ENCODE assay signal across 23 mouse cellular contexts in genomic region chr5:115871153-115871552, GRCm38 (mm10). TPM values are rescaled to one million over a fixed set of nuclear protein-coding genes. Genes with fewer than 3 reads are reported as not detected.
DNase-seq lines count a peak whose midpoint lies in the region; ATAC-seq and TF ChIP-seq lines count a peak whose summit lies in the region.
"Had no signal": no experiment of that assay in that cellular context is flagged by ENCODE, and none has a peak within 500 bp of the region (broad histone marks: within the 10 kb centered on the region; RNA-seq: fewer than 3 reads in every experiment).

No protein-coding gene starts in this region.

- DNase-seq in layer of hippocampus, adult 9-11 months, result peak; percentile 30
- DNase-seq in layer of hippocampus, adult 2 months (ENCODE audit: low spot score in 2 of 2), result no peak
- peak; percentile 44 for DNase-seq in right cerebral cortex, postnatal 25 days
- no peak for DNase-seq in right cerebral cortex, postnatal 36 days (ENCODE audit: low spot score in 2 of 2)
- peak; percentile 50 for DNase-seq in telencephalon, adult 2 months (ENCODE audit: low read depth, low spot score)
- no peak for DNase-seq in midbrain, embryonic 14.5 days
- DNase-seq: adrenal gland, adult 2 months; adrenal gland, postnatal 10 days; adrenal gland, postnatal 25 days; cerebellum, adult 11 months; cerebellum, adult 18-20 months; cerebellum, adult 8-10 months; cerebellum, adult 9-11 months; cerebellum, postnatal 14 days; cerebellum, postnatal 36 days; embryo, embryonic 11 days had no signal

- no peak overlapping the region for H3K4me2 ChIP-seq in midbrain, embryonic 14.5 days (ENCODE audit: low read length)
- H3K4me2 ChIP-seq: embryonic facial prominence, embryonic 13.5 days; embryonic facial prominence, embryonic 15.5 days; forebrain, embryonic 12.5 days had no signal

- H3K4me1 ChIP-seq in midbrain, embryonic 14.5 days (ENCODE audit: control insufficient read depth, insufficient read depth, low read length), result peaks cover 8% of the 10 kb centered on the region
- H3K4me1 ChIP-seq: embryonic facial prominence, embryonic 13.5 days; embryonic facial prominence, embryonic 15.5 days had no signal

- H3K9me3 ChIP-seq in midbrain, embryonic 14.5 days (ENCODE audit: control insufficient read depth, low read length), result no peaks in the 10 kb centered on the region
- H3K9me3 ChIP-seq: embryonic facial prominence, embryonic 13.5 days; embryonic facial prominence, embryonic 15.5 days; forebrain, embryonic 10.5 days; forebrain, embryonic 12.5 days had no signal

- TF ChIP-seq CTCF in layer of hippocampus, adult 2 months (conservative IDR thresholded peaks at IDR 0.05), result no peak

- no peak overlapping the region for H3K27ac ChIP-seq in layer of hippocampus, adult 2 months
- H3K27ac ChIP-seq in midbrain, embryonic 14.5 days (replicated peaks; ENCODE audit: low read depth, low read length), result no peak overlapping the region
- H3K27ac ChIP-seq: embryonic facial prominence, embryonic 13.5 days; embryonic facial prominence, embryonic 15.5 days; forebrain, embryonic 10.5 days; forebrain, embryonic 12.5 days had no signal

- no peak for ATAC-seq in midbrain, embryonic 14.5 days (ENCODE audit: low FRiP score, low TSS enrichment)
- ATAC-seq: forebrain, embryonic 14.5 days; forebrain, embryonic 16.5 days had no signal

- no peak overlapping the region for H3K4me3 ChIP-seq in layer of hippocampus, adult 2 months
- H3K4me3 ChIP-seq in midbrain, embryonic 14.5 days (replicated peaks; ENCODE audit: low read depth, low read length), result no peak overlapping the region
- H3K4me3 ChIP-seq: embryonic facial prominence, embryonic 13.5 days; embryonic facial prominence, embryonic 15.5 days; erythroblast, embryonic 14.5 days; forebrain, embryonic 10.5 days; forebrain, embryonic 12.5 days had no signal

- no peak overlapping the region for H3K9ac ChIP-seq in midbrain, embryonic 14.5 days (replicated peaks; ENCODE audit: low read length)
- H3K9ac ChIP-seq: embryonic facial prominence, embryonic 13.5 days; embryonic facial prominence, embryonic 15.5 days; forebrain, embryonic 12.5 days had no signal

- no peaks in the 10 kb centered on the region for H3K27me3 ChIP-seq in midbrain, embryonic 14.5 days (ENCODE audit: control insufficient read depth, insufficient read depth, low read length)
- H3K27me3 ChIP-seq: embryonic facial prominence, embryonic 13.5 days; embryonic facial prominence, embryonic 15.5 days; forebrain, embryonic 12.5 days had no signal

- WGBS in midbrain, embryonic 14.5 days, result 95% methylated on average over 10 of the region's 10 CpGs

- no peaks in the 10 kb centered on the region for H3K36me3 ChIP-seq in midbrain, embryonic 14.5 days (ENCODE audit: control insufficient read depth, insufficient read depth, low read length)

RNA-seq across cellular contexts. Expression of gene Cit, which starts 26.1 kb away (rescaled TPM):
- total RNA-seq in layer of hippocampus, adult 2 months (2021), result 10 to 100 TPM; 57.2 to 60.5 TPM
- 17.0 and 19.1 TPM in 2 replicates for polyA plus RNA-seq in midbrain, embryonic 14.5 days (2014; fragmentation: Nextera tagmentation; extraction: Ambion mirVana)

Comparison
In these comparisons a context has a peak if more than half of its experiments do, and no peak if none do; other contexts are left out.
1. DNase-seq: peak in layer of hippocampus, adult 9-11 months (single experiment), right cerebral cortex, postnatal 25 days (single experiment) and telencephalon, adult 2 months (single experiment); none in layer of hippocampus, adult 2 months (0 of 2), right cerebral cortex, postnatal 36 days (0 of 2) and midbrain, embryonic 14.5 days (single experiment).